Mouse (Mus musculus): Measurements from ENCODE around the gene Stk25. TPM values are rescaled to one million over a fixed set of nuclear protein-coding genes. Genes with fewer than 3 reads are reported as not detected.
A peak's percentile ranks its signal among the peaks of the same experiment; 100 is the strongest.

Stk25 gene
- total RNA-seq, 1 experiment from 2014 or later: 50.2 TPM

DNA sequence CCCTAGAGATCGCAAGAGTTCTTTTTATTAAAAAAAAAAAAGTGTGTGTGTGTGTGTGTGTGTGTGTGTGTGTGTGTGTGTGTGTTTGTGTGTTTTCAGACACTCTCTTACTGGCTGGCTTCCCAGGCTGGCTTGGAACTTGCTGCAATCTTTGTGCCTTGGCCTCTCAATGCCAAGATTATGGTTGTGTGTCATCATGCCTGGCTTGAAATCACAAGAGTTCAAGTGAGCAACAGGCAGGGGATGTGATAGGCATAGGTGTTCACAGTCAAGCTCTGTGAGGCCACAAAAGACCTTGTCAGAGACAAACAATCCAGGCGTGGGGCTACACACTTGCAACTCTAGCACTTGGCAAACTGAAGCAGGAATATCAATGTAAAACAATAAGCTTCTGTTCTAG, 19.9 kb upstream of the Stk25 start:
- ATAC-seq (ENCODE audit: extremely low read depth, insufficient number of reproducible peaks, low FRiP score, poor library complexity, severe bottlenecking): no peak

DNA sequence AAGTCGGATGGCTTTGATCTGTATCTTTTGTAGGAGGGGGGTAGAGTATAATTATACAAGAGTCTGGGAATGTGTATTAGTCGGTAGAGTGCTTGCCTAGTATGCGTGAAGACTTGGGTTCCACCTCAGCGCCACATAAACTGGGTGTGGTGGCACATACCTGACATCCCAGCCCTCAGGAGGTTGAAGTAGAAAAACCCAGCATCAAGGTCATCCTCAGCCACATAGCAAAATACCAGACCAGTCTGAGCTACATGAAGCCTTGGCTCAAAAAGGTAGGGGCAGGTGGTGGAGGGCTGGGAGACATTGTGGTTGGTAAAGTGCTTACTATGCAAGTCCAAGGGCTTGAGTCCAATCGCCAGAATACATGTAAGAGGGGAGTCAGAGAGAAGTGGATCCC, 14.2 kb upstream of the Stk25 start:
- ATAC-seq (ENCODE audit: extremely low read depth, insufficient number of reproducible peaks, low FRiP score, poor library complexity, severe bottlenecking): no peak

DNA sequence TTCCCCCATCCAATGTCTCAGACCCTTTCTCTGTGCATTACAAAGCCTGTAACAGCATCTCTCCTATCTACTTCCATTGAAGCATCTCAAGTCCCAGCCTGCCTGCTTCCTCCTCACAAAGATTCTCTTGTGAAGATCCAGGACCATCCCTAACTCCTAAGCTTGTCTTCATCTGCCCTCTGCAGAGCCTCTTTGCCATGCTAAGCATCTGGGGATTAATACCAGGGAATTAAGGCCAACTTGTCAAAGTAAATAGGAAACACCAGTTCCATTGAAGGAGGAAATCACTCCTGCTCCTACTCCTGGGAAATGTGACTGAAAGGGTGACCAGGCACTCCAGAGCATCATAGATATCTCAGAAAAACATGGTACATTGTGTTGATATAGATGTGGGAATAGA, 11.5 kb upstream of the Stk25 start:
- no peak for ATAC-seq (ENCODE audit: extremely low read depth, insufficient number of reproducible peaks, low FRiP score, poor library complexity, severe bottlenecking)

DNA sequence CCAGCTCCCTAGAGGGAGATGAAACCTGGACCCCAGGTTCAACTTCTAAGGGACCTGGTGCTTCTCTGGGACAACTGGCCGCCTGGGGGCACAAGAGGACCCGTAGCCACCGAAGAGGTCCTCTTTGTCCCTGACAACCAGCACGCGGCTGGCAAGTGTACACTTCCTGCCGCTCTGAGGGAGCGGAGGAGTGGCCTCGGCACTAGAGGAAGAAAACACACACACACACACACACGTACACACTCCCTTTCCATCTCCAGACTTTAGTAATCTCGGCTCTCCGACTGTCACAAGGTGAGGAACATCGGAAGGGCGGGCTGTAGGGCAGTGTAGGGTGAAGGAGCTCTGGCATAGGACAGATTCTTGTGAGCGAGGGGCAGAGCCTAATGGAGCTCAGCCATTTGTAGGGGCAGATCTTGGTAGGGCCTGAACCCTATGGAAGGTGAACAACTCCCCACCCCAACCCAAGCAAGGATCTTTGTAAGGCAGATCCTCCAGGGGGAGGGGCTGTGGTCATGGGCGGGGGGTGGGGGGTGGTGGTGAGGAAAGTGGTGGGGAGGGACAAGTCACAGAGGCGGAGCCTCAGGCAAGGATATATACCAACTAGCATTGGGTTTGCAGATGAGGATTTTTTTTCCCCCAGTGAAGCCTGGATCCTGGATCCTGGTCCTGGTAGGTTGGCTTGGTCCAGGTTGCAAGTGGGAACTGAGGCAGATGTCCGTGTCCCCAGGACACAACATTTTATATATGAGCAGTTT, 10.5 kb upstream of the Stk25 start:
- peak; percentile 79 for ATAC-seq (ENCODE audit: extremely low read depth, insufficient number of reproducible peaks, low FRiP score, poor library complexity, severe bottlenecking)

DNA sequence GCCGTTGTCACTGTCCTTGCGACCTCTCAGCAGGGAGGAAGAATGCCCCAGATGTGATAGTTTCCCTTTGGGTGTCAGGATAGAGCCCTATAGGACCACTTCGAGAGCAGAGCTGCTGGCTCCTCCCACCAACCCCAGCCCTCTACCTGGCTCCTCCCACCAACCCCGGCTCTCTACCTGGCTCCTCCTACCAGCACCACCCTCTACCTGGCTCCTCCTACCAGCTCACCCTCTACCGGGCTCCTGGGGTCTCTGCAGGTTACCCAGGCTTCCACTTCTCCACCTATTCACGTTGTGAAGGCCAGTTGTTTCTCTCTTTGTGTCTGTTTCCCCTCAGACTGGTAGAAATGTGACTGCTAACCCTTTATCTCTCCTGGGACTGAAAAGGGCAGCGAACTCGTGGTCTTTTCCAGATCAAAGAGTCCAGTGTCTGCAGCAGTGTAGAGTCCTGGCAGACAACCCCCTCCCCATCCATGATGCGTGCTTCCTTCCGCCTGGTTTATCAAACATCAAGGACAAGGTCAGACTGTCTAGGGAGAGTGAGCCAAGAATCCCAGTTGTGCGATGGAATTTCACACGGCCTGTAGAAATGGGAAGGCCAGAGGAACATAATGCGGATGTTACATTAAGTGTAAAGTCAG, 9.4 kb upstream of the Stk25 start:
- peak; percentile 49; the same call in 1 of the 2 replicates for ATAC-seq (ENCODE audit: extremely low read depth, insufficient number of reproducible peaks, low FRiP score, poor library complexity, severe bottlenecking)

DNA sequence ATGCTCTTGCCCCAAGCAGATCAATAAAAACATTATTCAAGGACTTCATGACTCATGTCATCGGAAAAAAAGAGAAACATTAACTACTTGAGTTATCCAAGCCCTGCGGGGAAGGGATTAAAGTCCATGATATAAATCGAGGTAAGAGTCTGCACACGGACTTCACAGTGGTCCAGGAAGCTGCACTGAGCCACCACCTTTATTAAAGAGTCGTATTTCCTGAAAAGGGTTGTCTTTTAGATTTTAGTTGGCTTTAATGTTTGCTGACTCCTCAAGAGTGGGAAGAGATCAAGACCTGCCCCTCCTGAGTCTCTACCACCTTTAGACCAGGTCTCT, 1.5 kb downstream of the Stk25 start:
- ATAC-seq (ENCODE audit: extremely low read depth, insufficient number of reproducible peaks, low FRiP score, poor library complexity, severe bottlenecking): no peak

DNA sequence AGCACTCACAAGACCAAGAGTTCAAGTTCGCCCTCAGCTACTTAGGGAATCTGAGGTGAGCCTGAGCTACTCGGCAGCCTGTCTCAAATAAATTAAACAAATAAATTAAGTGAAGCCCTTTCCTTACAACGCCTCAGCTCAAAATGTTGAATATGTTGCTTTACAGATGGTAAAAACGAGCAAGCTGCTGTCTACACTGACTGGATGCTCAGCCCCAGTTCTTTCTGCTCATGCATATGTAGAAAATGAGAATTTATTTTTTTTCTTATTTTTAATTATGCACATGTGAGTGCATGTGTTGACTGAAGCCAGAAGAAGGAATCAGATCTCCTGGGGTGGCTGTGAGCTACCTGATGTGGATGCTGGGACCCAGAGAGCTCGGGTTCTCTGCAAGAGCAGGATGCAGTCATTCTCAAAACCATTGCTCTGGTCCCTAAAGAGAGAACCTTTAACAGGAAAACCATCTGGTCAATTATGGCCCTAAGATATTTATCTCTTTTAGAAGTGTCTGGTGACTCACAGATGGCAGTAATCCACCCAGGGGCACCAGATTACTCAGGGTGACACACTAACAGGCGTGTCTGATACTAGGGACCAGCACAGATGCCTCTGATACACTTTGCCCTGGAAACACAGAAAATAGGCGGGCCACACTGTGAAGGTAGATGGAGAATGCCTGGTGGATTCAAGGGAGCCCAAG, 2.0 kb downstream of the Stk25 start:
- no peak for ATAC-seq (ENCODE audit: extremely low read depth, insufficient number of reproducible peaks, low FRiP score, poor library complexity, severe bottlenecking)

DNA sequence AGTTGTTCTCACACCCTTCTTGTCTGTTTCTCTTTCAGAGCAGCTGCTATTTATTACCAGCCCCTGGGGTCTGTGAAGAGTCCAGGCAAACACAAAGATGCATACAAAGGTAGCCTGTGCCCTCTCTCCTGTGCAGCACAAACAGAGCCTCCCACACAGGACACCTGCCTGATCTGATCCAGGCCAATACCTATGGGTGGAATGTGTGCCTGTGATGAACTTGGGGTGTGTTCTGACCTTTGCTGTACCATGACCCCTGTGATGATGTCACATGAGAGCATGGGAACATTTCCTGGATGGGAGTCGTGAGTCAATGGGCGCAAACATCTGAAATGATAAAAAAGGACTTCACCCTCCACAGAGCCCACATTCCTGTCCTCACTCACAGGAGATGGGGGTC, 3.7 kb downstream of the Stk25 start:
- no peak for ATAC-seq (ENCODE audit: extremely low read depth, insufficient number of reproducible peaks, low FRiP score, poor library complexity, severe bottlenecking)

DNA sequence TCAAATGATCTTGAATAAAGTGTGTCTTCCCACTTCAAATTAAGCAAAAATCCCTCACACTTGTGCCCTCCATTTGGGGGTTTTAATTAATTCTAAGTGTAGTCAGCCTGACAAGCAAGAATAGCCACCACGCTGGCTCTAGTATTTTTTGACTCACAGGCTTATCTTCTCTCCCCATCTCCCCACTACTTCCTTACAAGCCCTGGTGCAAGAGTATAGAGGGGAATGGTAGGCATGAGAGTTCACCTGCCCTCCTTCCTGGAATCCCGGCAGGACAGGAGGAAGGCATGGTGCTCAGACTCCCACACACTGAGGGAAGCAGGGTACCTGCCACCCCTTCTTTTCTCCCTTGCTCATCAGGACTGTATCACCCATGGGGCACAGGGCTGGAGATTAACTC, 4.2 kb downstream of the Stk25 start:
- ATAC-seq (ENCODE audit: extremely low read depth, insufficient number of reproducible peaks, low FRiP score, poor library complexity, severe bottlenecking): no peak

DNA sequence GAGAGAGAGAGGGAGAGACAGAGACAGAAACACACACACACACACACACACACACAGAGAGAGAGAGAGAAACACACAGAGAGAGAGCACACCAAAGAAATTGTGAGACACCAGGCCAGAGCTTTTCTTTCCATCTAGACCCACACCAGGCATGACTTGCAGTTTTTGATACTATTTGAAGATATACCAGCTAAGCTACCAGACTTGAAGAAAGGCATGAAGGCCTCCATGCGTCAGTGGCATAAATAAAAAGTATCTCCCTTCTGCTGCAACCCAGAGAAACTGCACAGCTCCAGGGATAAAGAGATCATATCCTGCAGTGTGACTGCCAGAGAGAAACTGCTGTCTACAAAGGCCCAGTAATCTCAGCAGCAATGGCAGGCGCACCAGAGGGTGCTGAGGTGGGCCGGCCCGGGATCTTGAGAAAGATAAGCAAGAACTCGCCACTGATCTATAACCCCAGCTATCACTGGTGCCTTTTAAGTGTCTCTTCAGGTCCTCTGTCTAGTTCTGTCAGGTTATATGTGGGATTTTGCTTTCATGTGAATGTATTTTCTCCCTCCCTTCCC, 8.8 kb downstream of the Stk25 start:
- ATAC-seq (ENCODE audit: extremely low read depth, insufficient number of reproducible peaks, low FRiP score, poor library complexity, severe bottlenecking): no peak

DNA sequence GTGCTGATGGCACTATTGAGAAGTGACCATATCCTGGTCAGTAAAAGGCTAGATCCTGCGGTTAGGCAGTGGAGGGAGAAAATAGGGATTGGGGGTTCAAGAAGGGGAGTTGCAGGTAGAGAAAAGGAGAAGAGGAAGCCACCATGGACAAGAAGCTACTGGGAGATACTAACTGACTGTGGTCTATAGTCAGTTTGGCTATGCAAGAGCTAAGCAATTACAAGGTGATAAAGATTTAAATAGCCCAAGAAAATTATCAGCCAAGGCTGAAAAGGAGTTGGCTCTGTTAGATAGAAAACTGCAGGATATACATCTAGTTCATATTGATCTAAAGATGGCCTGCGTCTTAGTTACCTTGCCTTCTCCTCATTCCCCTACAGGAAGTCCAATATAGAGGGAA, 15.8 kb downstream of the Stk25 start:
- no peak for ATAC-seq (ENCODE audit: extremely low read depth, insufficient number of reproducible peaks, low FRiP score, poor library complexity, severe bottlenecking)

DNA sequence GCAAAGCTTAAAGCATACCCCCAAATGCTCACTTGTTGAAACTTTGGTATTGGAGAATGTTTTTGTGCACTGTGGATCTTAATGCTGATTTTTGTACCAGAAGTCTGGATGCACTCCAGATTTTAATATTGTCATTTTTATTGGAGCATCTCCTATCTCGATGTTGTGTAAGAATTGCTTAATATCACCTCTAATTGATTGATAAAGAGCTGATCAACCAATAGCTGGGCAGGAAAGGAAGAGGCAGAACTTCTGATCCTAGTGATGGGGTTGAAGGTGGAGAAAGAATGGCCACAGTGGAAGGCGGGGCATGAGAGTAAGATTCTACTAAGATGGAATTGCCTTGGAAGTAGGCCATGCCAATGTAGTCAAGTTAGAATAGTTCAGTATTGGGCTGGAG, 16.5 kb downstream of the Stk25 start:
- no peak for ATAC-seq (ENCODE audit: extremely low read depth, insufficient number of reproducible peaks, low FRiP score, poor library complexity, severe bottlenecking)

DNA sequence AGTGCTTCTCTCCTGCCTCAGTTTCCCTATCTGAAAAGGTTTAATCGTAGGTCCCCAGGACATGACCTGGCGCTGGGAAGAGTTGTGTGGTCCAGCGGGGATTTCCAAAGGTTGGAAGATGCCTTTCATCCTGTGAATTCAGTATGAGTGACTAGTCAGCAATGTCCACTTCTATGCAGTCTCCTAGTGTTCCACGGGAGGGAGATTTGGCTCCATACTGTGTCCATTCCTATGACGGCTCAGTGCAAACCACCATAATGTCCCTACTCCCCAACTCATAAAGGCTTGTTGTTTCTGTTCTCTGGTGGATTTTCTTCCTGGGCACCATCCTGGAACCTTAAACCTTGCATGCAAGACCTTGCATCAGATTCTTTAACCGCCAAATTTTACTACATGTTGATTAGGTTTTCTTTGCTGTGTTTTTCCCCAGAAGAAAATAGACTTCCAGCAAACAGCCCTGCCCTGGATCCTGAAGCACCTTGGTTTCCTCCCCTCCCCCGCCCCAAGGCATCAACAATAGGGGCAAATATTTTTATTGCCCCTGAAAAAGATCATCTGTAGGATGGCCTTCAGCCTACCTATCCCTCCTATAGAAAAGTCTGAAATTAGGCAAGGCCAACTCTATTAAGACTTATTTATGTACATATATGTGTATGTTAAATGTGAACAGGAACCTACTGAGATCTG, 22.1 kb downstream of the Stk25 start:
- ATAC-seq (ENCODE audit: extremely low read depth, insufficient number of reproducible peaks, low FRiP score, poor library complexity, severe bottlenecking): no peak

DNA sequence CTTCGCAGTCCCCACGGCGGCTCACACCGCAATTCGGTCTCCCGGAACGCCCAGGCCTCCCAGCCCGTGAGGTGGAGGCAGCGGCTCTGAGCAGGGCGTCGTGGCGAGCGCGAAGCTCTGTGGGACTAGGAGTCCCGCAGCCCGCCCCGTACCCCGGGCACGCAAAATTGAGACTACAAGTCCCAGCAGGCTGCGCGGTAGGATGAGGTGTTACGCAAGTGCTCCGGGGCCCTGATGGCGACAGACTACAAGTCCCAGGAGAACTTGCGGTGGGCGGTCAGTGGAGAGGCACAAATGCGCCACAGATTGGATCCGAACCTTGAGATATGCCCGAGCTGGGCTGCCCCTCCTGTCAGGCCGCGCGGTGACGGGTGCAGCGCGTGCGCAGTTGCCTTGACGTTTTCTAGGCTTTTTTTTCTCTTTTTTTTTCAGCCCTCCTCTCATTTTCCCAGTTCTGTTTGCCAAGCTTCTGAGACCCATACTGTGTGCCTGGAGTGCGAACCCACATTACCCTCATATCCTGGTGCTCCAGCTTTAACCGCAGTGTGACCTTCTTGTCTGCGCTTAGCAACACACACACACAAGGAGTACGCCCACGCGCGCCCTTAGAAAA, 22.8 kb downstream of the Stk25 start:
- peak; percentile 99 for ATAC-seq (ENCODE audit: extremely low read depth, insufficient number of reproducible peaks, low FRiP score, poor library complexity, severe bottlenecking)

DNA sequence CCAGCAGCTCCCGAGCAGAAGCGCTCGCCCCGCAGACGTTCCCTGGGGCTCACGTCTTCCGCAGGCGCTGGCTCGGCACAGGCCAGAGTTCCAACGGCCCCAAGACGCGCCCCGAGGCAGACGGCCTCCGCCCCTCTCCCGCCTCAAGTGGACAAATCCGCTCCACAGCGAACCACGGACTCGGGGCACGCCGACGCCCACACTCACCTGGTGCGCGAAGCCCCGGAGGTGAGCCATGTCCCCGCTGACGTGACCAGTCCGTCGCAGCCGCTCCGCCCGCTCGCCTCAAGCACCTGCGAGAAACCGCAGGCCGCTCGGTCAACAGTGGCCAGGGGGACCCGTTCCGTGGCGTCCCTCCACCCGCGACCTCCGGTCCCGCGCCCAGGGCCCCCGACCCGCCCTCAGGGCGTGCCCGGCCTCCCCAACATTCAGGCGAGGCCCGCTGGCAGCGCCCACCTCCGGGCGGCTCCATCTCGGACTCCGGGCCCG, 23.3 kb downstream of the Stk25 start:
- ATAC-seq (ENCODE audit: extremely low read depth, insufficient number of reproducible peaks, low FRiP score, poor library complexity, severe bottlenecking): 0 out of 2 replicates have a peak, but pooled peaks have one; percentile 2

DNA sequence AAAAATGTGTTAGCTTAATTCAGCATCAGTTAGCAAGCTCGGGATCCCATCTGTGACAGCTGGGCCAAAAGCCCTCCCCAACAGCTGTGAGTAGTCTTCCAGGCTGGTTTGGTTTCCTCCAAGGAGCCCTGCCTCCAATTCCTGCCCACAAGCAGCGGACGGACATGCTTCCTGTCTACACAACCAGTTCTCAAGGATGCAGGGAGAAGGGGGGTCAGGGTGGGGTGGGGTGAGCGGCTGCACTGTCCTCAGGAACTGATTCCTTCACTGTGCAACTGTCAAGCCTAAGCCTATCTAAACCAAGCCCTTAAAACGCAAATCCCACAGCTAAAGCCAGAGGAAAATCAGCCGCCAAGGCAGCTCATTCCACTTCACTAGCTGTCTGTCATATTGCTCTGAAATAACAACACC, 24.0 kb downstream of the Stk25 start:
- ATAC-seq (ENCODE audit: extremely low read depth, insufficient number of reproducible peaks, low FRiP score, poor library complexity, severe bottlenecking): no peak

DNA sequence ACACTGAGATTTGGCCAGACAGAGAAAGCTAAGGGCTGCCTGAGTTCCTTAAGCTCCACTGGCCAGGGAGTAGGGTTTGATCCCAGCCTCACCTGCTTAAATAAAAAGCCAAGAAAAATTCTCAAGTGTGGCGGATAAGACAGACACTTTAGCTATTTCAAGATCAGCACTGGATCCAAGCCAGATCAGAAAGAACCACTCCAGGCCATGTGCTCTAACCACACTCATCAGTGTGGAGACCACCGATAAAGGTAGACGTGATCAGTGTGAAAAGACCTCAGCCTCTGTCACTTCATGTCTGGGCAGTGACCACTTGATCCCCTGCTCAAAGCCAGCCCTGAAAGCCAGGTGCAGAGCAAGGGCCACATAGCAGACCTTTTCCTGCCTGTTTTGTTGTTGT, 25.7 kb downstream of the Stk25 start:
- no peak for ATAC-seq (ENCODE audit: extremely low read depth, insufficient number of reproducible peaks, low FRiP score, poor library complexity, severe bottlenecking)

DNA sequence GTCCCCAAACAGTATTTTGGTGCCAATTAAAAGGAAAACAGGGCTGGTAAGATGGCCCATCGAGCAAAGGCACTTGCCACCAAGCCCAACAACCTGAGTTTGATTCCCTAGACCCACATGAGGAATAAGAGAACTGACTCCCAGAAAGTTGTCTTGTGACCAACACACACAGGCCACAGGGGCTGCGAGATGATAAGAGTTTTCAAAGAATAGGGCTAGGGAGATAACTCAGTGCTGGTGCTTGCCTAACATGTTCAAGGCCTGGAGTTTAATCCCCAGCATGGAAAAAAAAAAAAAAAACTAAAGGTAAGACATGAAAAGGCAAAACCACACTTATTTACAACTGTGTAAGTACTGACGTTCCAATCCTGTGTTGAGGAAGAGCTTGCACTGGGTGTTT, 27.7 kb downstream of the Stk25 start:
- ATAC-seq (ENCODE audit: extremely low read depth, insufficient number of reproducible peaks, low FRiP score, poor library complexity, severe bottlenecking): no peak

DNA sequence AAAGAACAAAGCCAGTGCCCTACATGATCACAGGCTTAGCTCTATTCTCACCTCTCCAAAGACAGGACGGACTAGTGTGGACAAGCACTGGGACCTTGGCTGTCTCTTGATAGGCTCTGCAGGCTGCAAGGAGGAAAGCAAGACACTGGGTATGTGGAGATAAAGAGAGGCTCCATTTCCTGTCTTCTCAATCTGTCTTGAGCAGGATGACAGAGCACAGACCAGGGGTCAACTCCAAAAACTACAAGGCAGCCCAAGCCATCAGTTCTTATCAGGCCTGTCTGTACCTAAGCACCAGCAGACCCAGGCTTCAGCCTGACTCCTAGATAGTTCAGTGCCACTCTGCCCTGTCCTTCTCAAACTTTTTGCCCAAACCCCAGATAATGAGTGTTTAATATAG, 34.0 kb downstream of the Stk25 start:
- ATAC-seq (ENCODE audit: extremely low read depth, insufficient number of reproducible peaks, low FRiP score, poor library complexity, severe bottlenecking): no peak
